Mouse (Mus musculus) splenic B cell, adult 2 months (primary cell): ENCODE results near the gene Lin37.

Source experiments
- DNase-seq: peaks from one replicate; pipeline ENCODE4 v3.0.0-alpha.2; 2011; ENCODE audit warnings: low read depth, low spot score
- H3K27me3 ChIP-seq: 2 replicates; pipeline ENCODE4 v1.6.1; 2012; ENCODE audit warnings: mild to moderate bottlenecking, low read length, moderate library complexity, mixed read lengths; ENCODE audit not compliant: control insufficient read depth, poor library complexity, insufficient read depth, severe bottlenecking
- H3K36me3 ChIP-seq: 2 replicates; pipeline ENCODE4 v1.6.1; 2012; ENCODE audit warnings: mild to moderate bottlenecking, low read length, moderate library complexity, mixed read lengths; ENCODE audit not compliant: control insufficient read depth, poor library complexity, insufficient read depth, severe bottlenecking

Lin37 gene

DNA sequence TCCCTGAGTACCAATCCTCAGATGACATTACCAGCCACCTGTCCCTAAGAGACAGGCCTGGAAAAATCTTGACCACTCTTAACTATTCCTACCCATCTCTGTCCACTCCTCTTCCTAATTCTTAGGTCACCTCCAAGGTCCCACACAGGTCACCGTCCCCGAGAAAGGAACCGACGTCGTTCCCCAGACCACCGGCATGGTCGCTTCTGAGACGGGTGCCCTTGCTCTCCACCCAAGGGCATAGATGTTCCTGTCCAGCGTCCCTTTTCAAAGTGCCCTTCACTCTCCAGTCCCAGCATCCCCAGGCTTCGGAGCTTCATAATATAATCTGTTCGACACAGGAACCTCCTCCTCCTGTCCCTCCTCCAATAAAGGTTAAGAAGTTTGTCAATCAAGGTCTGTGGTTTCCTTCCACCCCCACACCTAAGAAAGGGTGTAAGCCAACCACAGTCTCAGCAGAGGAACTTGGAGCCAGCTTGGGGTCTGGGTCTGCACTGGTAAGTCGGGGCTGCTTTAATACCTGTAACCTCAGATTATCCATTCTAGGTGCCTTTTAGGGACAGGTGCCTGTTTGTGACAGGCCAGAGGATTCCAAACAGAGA is 5.4 kb upstream of the Lin37 start, which contains the start of gene Igflr1:
Gene Igflr1 (plus strand): TSS at position 458 of the 602 bp plus-strand sequence.
- no peak for DNase-seq
- Histone ChIP-seq H3K27me3 (no peaks in the 10 kb centered on the region), H3K36me3 (peaks cover 20% of the 10 kb centered on the region)

GRCm38 (mm10) chr7:30563906-30564280 is 4.3 kb upstream of the Lin37 start:
- Histone ChIP-seq H3K27me3 (no peaks in the 10 kb centered on the region), H3K36me3 (peaks cover 11% of the 10 kb centered on the region)
- DNase-seq = no peak

DNA sequence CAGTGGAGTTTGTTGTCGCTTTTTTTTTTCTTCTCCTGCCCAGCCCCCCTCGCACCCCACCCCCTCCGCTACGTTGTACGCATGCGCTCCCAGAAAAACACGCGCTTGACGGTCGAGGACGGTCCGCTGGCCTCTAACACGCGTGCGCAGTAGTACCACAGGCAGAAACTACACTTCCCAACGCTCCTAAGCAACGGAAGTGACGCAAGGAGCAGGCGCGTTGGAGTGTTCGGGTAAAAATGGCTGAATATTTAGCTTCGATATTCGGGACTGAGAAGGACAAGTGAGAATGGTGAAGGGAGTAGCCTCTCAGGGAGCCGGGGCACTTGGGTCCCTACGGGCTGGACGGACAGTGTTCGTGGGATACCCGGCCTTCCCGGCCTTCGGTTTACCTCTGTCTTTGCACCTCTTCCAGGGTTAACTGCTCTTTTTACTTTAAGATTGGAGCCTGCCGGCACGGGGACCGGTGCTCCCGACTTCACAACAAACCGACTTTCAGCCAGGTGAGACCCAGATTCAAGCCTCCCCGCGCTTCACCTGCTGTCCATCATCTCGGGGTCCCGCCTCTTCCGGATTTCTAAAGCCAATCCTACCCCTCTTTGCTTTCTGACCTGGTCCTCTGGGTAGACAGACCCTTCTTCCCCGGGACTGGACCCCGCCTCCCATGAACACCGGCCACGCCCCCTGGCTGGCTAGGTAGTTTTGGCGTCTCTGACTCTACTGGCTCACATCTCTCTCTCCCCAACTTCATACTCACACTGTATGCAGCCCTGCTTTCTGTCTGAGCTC is 3.7 kb upstream of the Lin37 start, which contains the start of the genes U2af1l4, Gm49396 and Psenen:
Gene U2af1l4 (plus strand): TSS at position 185 of the 789 bp plus-strand sequence.
Gene Gm49396 (plus strand): TSS at position 228 of the 789 bp plus-strand sequence.
Gene Psenen (minus strand): TSS at position 511 of the 789 bp plus-strand sequence.
- H3K27me3 ChIP-seq = no peaks in the 10 kb centered on the region
- H3K36me3 ChIP-seq = peaks cover 10% of the 10 kb centered on the region
- DNase-seq = peak; percentile 99

DNA sequence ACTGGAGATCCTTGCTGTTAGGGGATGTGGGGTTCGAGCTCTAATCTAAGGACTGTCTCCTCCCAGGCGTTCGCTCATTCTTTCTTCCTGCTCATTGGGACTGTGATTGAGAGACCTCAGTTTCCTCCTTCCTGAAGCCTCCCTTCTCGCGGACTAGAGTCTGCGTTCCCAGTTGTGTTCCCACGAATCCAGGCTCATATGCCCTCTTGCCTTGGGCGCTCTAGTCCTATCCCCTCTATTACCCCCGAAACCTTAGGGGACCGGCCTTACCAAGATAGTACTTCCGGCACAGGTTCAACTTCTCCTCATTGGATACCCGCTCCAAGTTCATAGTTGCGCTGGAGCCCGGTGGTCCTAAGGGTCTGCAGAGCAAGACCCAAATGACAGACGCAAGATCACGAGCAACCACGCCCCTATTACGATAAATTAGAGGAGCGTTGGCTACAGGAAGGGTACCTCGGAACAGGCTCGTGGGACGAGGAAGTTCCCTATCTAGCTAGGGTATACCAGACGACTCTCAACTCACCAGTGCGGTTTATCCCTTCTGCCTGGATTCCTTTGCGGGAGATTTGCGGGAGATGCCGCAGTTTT is 3.0 kb upstream of the Lin37 start:
- H3K27me3 ChIP-seq = no peaks in the 10 kb centered on the region
- H3K36me3 ChIP-seq = peaks cover 8% of the 10 kb centered on the region
- no peak for DNase-seq

GRCm38 (mm10) chr7:30560296-30560695 is 658 bp upstream of the Lin37 start:
- no peak for DNase-seq

GRCm38 (mm10) chr7:30558656-30559442 is 789 bp downstream of the Lin37 start:
- Histone ChIP-seq H3K36me3 (peaks cover 10% of the 10 kb centered on the region; the same call in 1 of the 2 replicates), H3K27me3 (no peaks in the 10 kb centered on the region)
- no peak for DNase-seq

More at GRCm38 (mm10) chr7:30560296-30560695, 658 bp upstream of the Lin37 start:
- H3K36me3 ChIP-seq = peaks cover 13% of the 10 kb centered on the region
- H3K27me3 ChIP-seq = no peaks in the 10 kb centered on the region

DNA sequence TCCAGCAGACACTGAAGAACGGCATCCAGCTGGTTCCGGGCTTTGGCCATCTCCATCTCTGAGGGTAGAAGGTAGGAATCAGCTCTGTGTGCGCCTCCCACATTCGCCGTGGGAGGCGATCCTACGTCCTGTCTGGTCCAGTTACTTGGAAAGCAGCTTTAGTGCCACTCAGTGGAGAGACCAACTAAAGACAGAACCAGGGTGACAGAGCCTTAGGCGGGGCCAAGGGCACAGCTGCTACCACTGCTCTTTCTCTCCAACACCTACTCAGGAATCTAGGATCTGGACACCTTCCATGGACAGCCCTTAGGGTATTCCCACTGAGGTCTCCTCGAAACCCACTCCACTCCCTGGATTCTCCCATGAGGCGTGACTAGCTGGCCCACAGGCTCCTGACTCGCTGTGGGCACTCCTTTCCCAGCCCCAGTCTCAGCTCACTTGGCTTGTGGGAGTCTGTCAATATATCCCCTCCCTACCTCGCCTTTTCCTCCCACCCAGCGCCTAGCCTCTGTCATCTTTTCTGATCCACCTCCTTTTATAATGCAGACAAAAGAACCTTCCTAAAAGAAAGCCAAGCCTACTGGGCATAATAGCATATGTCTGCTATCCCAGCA is 1.6 kb downstream of the Lin37 start:
- Histone ChIP-seq H3K36me3 (peaks cover 10% of the 10 kb centered on the region; the same call in 1 of the 2 replicates), H3K27me3 (no peaks in the 10 kb centered on the region)
- DNase-seq = no peak

DNA sequence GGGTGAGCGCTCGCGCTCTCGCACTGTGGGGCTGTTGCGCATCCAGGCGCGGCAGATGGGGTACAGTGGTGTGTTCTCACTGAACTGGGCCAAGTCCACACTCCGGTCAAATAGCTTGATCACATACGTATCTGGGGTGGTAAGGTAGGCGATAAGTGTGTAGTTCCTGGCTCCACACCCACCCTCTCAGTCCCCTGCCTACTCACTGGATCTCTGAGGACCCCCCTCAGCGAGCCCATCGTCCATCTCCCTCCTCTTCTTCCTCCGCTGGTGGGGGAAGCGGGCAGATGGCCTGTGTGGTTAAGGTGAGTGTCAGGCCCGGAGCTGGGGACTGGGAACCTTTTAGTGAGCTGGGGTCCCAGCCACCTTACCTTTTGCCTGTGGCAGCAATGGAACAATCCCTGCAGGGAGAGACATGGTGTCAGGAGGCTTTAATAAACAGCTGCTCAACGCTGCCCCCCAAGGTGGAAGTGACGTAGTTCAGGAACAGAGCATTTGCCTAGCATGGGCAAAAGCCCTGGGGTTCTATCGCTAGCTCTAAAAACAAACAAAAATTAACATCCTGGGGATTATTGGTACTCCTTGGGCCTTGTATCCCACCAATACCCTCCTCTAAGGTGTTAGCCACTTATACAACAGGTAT is 2.6 kb downstream of the Lin37 start:
- peaks cover 10% of the 10 kb centered on the region; the same call in 1 of the 2 replicates for H3K36me3 ChIP-seq
- H3K27me3 ChIP-seq = no peaks in the 10 kb centered on the region
- peak; percentile 54 for DNase-seq

- Histone ChIP-seq H3K36me3 (peaks cover 8% of the 10 kb centered on the region; the same call in 1 of the 2 replicates), H3K27me3 (no peaks in the 10 kb centered on the region)
- no peak for DNase-seq
These were observed 5.6 kb downstream of the Lin37 start for GRCm38 (mm10) chr7:30553810-30554584.

GRCm38 (mm10) chr7:30553021-30553589 is 6.5 kb downstream of the Lin37 start:
- Histone ChIP-seq H3K36me3 (peaks cover 8% of the 10 kb centered on the region; the same call in 1 of the 2 replicates), H3K27me3 (no peaks in the 10 kb centered on the region)
- DNase-seq = no peak

DNA sequence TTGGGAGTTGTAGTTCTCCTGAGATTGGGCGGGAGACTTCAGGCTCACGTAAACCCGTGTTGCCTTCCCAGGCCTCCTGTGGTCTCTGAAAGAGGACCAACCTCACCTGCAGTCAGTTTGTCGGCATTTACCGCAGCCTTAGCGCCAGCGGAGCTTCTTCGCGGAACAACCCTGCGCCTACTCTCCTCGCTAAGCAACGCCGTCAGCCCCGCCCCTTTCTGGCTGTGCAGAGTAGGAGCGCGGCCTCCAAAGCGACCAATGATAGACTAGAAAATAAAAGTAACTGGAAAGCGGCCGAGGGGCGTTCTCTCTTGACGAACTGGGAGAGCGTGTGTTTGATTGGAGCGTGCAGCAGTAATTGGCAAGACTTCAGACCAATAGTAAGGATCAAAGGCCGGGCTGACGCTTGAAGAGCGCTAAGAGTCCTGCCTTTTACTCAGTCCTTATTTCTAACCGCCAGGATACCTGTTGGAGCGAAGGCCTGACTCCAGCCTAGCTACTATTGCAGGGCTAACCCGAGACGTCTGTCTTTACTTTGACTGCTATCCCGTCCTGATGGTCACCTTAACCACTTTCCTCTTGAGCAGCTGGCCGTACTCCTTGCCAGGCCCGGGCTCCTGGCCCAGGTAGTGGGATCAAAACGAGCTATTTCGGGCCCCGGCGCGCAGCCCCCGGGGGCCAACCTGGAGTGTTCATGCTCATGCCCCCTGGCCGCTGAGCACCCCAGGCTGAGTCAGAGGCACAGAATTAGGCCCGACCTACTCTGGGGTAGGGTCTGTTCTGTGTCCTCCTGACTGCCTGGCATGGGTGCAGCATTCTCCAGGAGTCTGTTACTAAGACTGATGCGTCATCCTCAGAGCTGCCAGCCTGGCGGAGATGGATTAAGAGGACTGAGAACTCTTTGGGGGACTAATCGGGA is 7.3 kb downstream of the Lin37 start, which contains the start of the genes Hspb6 and Proser3:
Gene Hspb6 (plus strand): TSS at position 77 of the 919 bp plus-strand sequence.
Gene Proser3 (minus strand): TSS at position 198 of the 919 bp plus-strand sequence.
- H3K27me3 ChIP-seq = no peaks in the 10 kb centered on the region
- H3K36me3 ChIP-seq = peaks cover 8% of the 10 kb centered on the region; the same call in 1 of the 2 replicates
- peak; percentile 97 for DNase-seq
